Mouse (Mus musculus) hindbrain, embryonic 11.5 days (tissue): ENCODE results near the gene Lbx2. TPM values are rescaled to one million over a fixed set of nuclear protein-coding genes. Genes with fewer than 3 reads are reported as not detected.

ENCODE experiments used
- ATAC-seq: fragments of 200-750 bp; cut with Nextera tagmentation; 2 replicates; pipeline ENCODE4 v1.8.0; 2017; ENCODE audit warnings: mild to moderate bottlenecking, moderate TSS enrichment, moderate library complexity; ENCODE audit not compliant: low FRiP score
- DNase-seq: peaks from one replicate; pipeline ENCODE4 v3.0.0-alpha.2; 2015; ENCODE audit warnings: low spot score
- H3K27ac ChIP-seq: fragments of 300-500 bp; sonication (generic); 2 replicates; pipeline ENCODE4 v1.5.1; 2014; ENCODE audit warnings: mild to moderate bottlenecking, low read depth, low read length
- H3K27me3 ChIP-seq: fragments of 300-500 bp; sonication (generic); 2 replicates; pipeline ENCODE4 v1.6.1; 2014; ENCODE audit warnings: mild to moderate bottlenecking, low read length, moderate library complexity, mixed read lengths; ENCODE audit not compliant: control insufficient read depth, insufficient read depth
- H3K36me3 ChIP-seq: fragments of 300-500 bp; sonication (generic); 2 replicates; pipeline ENCODE4 v1.6.1; 2014; ENCODE audit warnings: mild to moderate bottlenecking, low read length, moderate library complexity, mixed read lengths; ENCODE audit not compliant: control insufficient read depth, insufficient read depth
- H3K4me1 ChIP-seq: fragments of 300-500 bp; sonication (generic); replicated peaks from 2 replicates; pipeline ENCODE4 v1.6.1; 2014; ENCODE audit warnings: low read length, mixed read lengths; ENCODE audit not compliant: control insufficient read depth, insufficient read depth
- H3K4me2 ChIP-seq: fragments of 300-500 bp; sonication (generic); replicated peaks from 2 replicates; pipeline ENCODE4 v1.6.1; 2014; ENCODE audit warnings: mild to moderate bottlenecking, low read depth, low read length
- H3K4me3 ChIP-seq: fragments of 300-500 bp; sonication (generic); 2 replicates; pipeline ENCODE4 v1.5.1; 2014; ENCODE audit warnings: low read depth, low read length
- H3K9ac ChIP-seq: fragments of 300-500 bp; sonication (generic); 2 replicates; pipeline ENCODE4 v1.6.1; 2014; ENCODE audit warnings: low read depth, low read length
- H3K9me3 ChIP-seq: fragments of 300-500 bp; sonication (generic); 2 replicates; pipeline ENCODE4 v1.6.1; 2016; ENCODE audit warnings: low read length; ENCODE audit not compliant: control insufficient read depth
- WGBS: fragments of 180-500 bp; shearing (Covaris S2); extraction: QIAGEN DNeasy Blood & Tissue Kit; methylation state at CpG from one replicate; pipeline ENCODE4 v1.1.7; 2014; 5-methylcytosine and 5-hydroxymethylcytosine counted together
- polyA plus RNA-seq: library from polyadenylated mRNA; unstranded; fragments of >200 nt; fragmentation: Nextera tagmentation; extraction: Ambion mirVana; gene quantifications from 2 replicates; pipeline ENCODE4 v1.2.1, GENCODE M21; 2014

Lbx2 gene
- polyA plus RNA-seq, 1 experiment from 2014 or later, result not detected

- WGBS, result under 1% methylated on average over 81 of the region's 81 CpGs
- no peak overlapping the region for H3K9ac ChIP-seq
- no peaks in the 10 kb centered on the region for H3K36me3 ChIP-seq
- H3K9me3 ChIP-seq, result no peaks in the 10 kb centered on the region
- H3K27ac ChIP-seq, result no peak overlapping the region
- H3K27me3 ChIP-seq, result peaks cover 95% of the 10 kb centered on the region
- DNase-seq, result peak; percentile 63
- H3K4me1 ChIP-seq, result peaks cover 10% of the 10 kb centered on the region
- 0 out of 2 replicates have a peak overlapping the region, but pooled peaks have one; percentile 2 for H3K4me2 ChIP-seq
- ATAC-seq, result no peak
- peak overlapping the region; percentile 22 for H3K4me3 ChIP-seq
Measured at GRCm38 (mm10) chr6:83068706-83069487, 17.3 kb upstream of the Lbx2 start.

- peaks cover 96% of the 10 kb centered on the region for H3K27me3 ChIP-seq
- peaks cover 10% of the 10 kb centered on the region for H3K4me1 ChIP-seq
- ATAC-seq (no peak), DNase-seq (peak; percentile 62)
- 0 out of 2 replicates have a peak overlapping the region, but pooled peaks have one; percentile 12 for H3K4me2 ChIP-seq
- WGBS, result under 1% methylated on average over 65 of the region's 69 CpGs
- H3K36me3 ChIP-seq, result no peaks in the 10 kb centered on the region
- no peak overlapping the region for H3K27ac ChIP-seq
- H3K9me3 ChIP-seq, result no peaks in the 10 kb centered on the region
- H3K9ac ChIP-seq, result no peak overlapping the region
- peak overlapping the region; percentile 2; the same call in 1 of the 2 replicates for H3K4me3 ChIP-seq
Measured at GRCm38 (mm10) chr6:83069488-83070246, 16.5 kb upstream of the Lbx2 start.

- WGBS, result 0% methylated on average over 4 of the region's 10 CpGs
- ATAC-seq (no peak), DNase-seq (peak; percentile 69)
- H3K27me3 ChIP-seq, result peaks cover 94% of the 10 kb centered on the region
- H3K4me1 ChIP-seq, result peaks cover 10% of the 10 kb centered on the region
- H3K9ac ChIP-seq, result no peak within 1 kb of the TSS
- peak within 1 kb of the TSS; percentile 22; the same call in 1 of the 2 replicates for H3K4me3 ChIP-seq
- no peaks in the 10 kb centered on the region for H3K9me3 ChIP-seq
- H3K36me3 ChIP-seq, result no peaks in the 10 kb centered on the region
- no peak within 1 kb of the TSS for H3K27ac ChIP-seq
- 0 out of 2 replicates have a peak within 1 kb of the TSS, but pooled peaks have one; percentile 12 for H3K4me2 ChIP-seq
Measured at GRCm38 (mm10) chr6:83070247-83070310, 16.1 kb upstream of the Lbx2 start, which contains the start of gene Tlx2. Tlx2 (minus strand) TSS chr6:83070293.

- under 1% methylated on average over 54 of the region's 58 CpGs for WGBS
- H3K4me1 ChIP-seq, result peaks cover 10% of the 10 kb centered on the region
- no peak overlapping the region for H3K27ac ChIP-seq
- no peaks in the 10 kb centered on the region for H3K9me3 ChIP-seq
- peaks cover 92% of the 10 kb centered on the region for H3K27me3 ChIP-seq
- peak overlapping the region; percentile 14; the same call in 1 of the 2 replicates for H3K4me3 ChIP-seq
- no peak for DNase-seq
- no peak overlapping the region for H3K9ac ChIP-seq
- no peaks in the 10 kb centered on the region for H3K36me3 ChIP-seq
- no peak; the same call in none of the 2 replicates for ATAC-seq
- H3K4me2 ChIP-seq, result 0 out of 2 replicates have a peak overlapping the region, but pooled peaks have one; percentile 12
Measured at GRCm38 (mm10) chr6:83070311-83071219, 15.6 kb upstream of the Lbx2 start.

GRCm38 (mm10) chr6:83071220-83071619 is 14.9 kb upstream of the Lbx2 start:
- no peak overlapping the region for H3K27ac ChIP-seq
- peaks cover 92% of the 10 kb centered on the region for H3K27me3 ChIP-seq
- H3K9ac ChIP-seq, result no peak overlapping the region
- H3K4me2 ChIP-seq, result 0 out of 2 replicates have a peak overlapping the region, but pooled peaks have one; percentile 11
- peak; percentile 39 for ATAC-seq
- no peaks in the 10 kb centered on the region for H3K9me3 ChIP-seq
- no peaks in the 10 kb centered on the region for H3K36me3 ChIP-seq
- WGBS, result under 1% methylated on average over 24 of the region's 24 CpGs
- peaks cover 10% of the 10 kb centered on the region for H3K4me1 ChIP-seq
- DNase-seq, result no peak
- peak overlapping the region; percentile 14; the same call in 1 of the 2 replicates for H3K4me3 ChIP-seq

GRCm38 (mm10) chr6:83074979-83075378 is 11.2 kb upstream of the Lbx2 start:
- Histone ChIP-seq H3K4me3 (no peak overlapping the region), H3K27ac (no peak overlapping the region), H3K4me2 (no peak overlapping the region), H3K4me1 (peaks cover 10% of the 10 kb centered on the region), H3K9me3 (no peaks in the 10 kb centered on the region), H3K27me3 (peaks cover 57% of the 10 kb centered on the region), H3K9ac (no peak overlapping the region), H3K36me3 (no peaks in the 10 kb centered on the region)
- WGBS, result 14% methylated on average over 2 of the region's 2 CpGs
- ATAC-seq (no peak), DNase-seq (no peak)

GRCm38 (mm10) chr6:83077630-83078323 is 8.4 kb upstream of the Lbx2 start, which contains the start of gene Pcgf1:
Pcgf1 (plus strand) TSS chr6:83077869.
- ATAC-seq (peak; percentile 83), DNase-seq (no peak)
- Histone ChIP-seq H3K27me3 (peaks cover 35% of the 10 kb centered on the region), H3K27ac (peak within 1 kb of the TSS; percentile 83), H3K4me1 (no peaks in the 10 kb centered on the region), H3K9me3 (no peaks in the 10 kb centered on the region), H3K4me2 (peak within 1 kb of the TSS; percentile 78), H3K9ac (peak within 1 kb of the TSS; percentile 78), H3K36me3 (no peaks in the 10 kb centered on the region), H3K4me3 (peak within 1 kb of the TSS; percentile 77)
- WGBS, result under 1% methylated on average over 54 of the region's 54 CpGs
